Mouse (Mus musculus): ENCODE measurements around the gene Prom2. TPM values are rescaled to one million over a fixed set of nuclear protein-coding genes. Genes with fewer than 3 reads are reported as not detected.

Gene Prom2
- under 1 TPM; 0.34 to 0.81 TPM for total RNA-seq (2021)
- long read RNA-seq, experiment 1, partial matches to known transcripts, result 1 of 1 reads
- long read RNA-seq, experiment 1, other reads (novel, unspliced or antisense), result 0 of 1 reads
- long read RNA-seq, experiment 2, result 0 reads

DNA sequence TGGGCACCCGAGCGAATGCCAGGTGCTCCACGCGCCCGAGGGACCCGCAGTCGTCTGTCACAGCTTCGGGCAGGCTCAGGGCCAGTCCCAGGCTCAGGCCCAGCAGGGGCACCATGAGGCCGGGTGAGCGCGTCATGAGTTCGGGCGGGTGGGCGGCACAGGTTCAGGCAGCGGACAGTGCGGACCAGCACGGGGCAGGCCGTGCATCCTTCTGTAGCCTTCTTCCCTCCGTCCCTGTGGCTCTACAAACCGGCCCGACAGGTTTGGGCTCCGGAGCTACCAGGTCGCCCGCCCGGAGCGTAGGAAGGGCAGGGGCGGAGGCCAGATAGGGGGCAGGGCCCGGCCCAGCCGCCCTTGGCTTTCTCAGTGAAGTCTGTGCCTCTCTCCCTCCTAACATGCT, at the start of gene Prom2:
Gene Prom2, minus strand, starts transcription at position 283 of the 400 bp plus-strand sequence.
- no peak for DNase-seq (ENCODE audit: low spot score in 2 of 2)

DNA sequence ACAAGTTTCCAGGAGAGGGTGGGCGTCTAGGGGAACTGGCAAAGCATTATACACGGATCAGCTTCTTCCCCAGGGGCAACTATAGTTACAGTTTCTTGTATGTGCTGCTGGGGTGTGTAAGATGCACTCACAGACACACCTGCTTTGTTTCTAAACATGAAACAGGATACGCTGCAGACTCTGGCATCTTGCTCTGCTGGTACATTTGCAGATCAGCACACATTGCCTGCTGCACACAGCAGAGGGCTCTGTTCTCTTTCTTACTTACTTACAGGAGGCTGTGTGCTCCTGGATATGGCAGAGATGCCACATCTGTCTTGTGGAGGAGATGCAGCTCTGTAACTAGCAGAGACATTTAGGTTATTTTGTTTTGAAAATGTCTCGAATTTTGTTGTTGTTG, 49.6 kb upstream of the Prom2 start:
- DNase-seq (ENCODE audit: low spot score in 2 of 2), result no peak

DNA sequence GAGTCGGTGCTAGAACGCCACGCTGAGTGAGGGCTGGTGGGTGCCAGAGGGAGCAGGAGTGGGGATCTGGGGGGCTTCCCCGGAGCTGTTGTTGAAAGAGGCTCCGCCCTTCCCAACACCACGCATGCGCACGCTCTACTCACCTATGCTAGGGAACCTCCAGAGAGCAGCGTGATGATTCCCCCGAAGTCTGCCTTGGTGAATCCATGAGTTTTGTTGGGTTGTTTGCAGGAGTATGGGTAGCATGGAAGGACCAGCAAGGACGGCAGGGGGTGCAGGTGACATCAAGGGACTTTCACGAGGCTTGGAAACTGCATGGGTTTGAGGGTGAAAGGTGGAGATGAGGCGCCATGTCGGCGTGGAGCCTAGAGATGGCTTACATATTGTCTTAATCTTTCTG, 48.9 kb upstream of the Prom2 start:
- DNase-seq (ENCODE audit: low spot score in 2 of 2), result no peak

DNA sequence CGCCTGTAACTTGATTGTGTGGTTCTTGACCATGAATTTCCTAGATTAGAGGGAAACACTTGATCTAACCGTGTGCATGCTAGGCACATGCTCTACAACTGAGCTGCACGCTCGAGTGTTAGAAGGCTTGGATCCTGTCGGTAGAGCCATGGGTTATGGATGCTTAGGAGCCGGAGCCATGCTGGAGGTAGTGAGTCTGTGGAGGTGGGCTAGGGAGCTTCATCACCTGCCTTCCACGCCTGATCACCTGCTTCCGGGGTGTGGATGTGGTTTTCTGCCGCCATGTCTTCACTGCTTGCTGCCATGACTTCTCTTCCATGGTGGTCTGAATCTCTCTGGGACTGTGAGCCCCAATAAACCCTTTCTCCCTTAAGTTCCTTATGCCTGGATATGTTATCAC, 47.6 kb upstream of the Prom2 start:
- DNase-seq (ENCODE audit: low spot score in 2 of 2), result no peak

DNA sequence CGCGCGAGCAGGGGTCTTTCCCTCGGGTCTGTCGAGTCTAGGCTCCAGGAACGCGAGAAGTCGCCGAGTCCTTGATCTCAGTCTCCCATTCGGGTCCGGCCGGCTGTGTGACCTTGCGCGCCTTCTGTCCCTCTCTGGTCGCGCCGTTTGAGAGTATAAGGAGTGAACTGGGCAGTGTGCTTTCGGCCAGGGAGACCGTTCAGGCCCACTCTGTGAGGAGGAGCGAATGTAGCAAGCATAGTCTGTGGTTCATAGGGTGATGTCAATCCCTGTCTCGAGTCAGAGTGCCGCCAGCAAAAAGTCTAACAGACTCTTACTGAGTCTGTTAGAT, 46.2 kb upstream of the Prom2 start:
- no peak for DNase-seq (ENCODE audit: low spot score in 2 of 2)

DNA sequence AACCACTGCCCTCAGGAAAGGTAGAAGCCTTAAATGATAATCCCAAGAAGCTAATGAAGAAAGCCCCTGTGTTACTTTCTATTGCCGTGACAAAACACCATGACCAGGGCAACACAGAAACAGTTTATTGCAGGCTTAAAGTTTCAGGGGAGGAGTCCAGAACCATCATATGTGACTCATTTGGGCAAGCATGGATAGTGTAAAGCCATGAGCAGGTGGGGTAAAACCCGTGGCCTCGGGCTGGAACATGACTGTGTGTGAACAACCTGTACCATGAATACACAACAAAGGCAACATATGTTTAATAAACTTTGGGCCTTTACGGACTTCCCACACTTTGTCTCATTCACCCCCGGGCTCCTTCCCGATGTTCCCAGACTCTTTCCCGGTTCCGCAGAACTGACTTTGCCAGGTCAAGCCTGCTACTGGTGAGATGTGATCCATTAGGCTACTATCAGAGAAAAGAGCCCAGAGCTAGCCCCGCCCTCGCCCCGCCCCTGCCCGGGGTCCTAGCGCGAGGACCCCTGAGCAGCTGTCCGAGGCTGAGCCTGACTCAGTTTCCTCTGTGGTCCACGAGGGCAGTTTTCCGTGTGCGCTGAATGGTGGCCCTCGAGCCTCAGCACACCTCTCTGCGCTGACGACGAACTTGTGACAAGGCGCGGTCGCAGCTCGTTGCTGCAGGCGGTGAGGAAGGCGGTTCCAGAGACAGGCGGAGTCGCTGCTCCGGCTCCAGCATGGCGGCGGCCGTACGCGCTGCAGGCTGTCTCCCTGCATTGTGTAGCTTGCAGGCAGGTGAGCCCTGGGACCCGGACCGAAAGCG, 45.6 kb upstream of the Prom2 start, which contains the start of the genes Zfp661 and Mrps5:
Gene Zfp661, minus strand, starts transcription at position 401 of the 820 bp plus-strand sequence.
Gene Mrps5, plus strand, starts transcription at position 529 of the 820 bp plus-strand sequence.
- peak; percentile 68 to 75 for DNase-seq (ENCODE audit: low spot score in 2 of 2)

DNA sequence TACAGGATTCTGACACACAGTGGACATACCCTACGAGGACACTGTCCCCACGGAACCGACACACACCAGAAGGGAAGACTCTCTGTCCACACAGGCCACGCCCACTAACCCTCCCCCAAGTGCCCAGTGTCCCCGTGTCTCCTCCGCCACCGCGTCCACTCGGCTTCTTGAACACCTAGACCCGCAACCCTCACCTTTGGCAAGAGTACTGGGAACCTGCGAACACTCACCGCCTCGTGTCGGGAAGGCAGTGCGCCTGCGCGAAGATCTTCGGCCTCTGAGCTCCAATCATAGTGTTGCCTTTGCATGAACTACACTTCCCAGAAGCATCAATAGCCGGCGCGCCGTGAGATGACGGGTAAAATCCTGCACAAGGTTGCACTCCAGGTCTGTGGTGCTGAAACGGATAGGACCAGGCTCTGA, 43.2 kb upstream of the Prom2 start:
- peak; percentile 67 to 84 for DNase-seq (ENCODE audit: low spot score in 2 of 2)

DNA sequence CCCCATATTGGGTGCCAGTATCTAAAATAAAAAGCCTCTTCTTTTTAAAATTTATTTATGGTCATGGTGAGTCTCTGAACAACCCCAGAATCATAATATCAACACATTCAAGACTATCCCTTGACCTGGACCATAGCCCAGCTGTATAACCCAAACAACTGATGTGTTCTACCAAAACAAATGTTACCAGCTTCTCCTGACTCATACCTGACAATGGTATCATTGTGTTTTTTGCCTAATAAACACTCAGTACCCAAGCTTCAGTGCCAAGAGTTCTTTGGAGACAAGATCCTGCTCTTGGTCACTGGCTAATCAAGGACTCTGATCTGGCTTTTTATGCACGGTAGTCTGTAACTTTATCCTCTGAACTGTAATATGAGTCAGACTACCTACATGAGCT, 32.1 kb upstream of the Prom2 start:
- DNase-seq (ENCODE audit: low spot score in 2 of 2), result no peak

DNA sequence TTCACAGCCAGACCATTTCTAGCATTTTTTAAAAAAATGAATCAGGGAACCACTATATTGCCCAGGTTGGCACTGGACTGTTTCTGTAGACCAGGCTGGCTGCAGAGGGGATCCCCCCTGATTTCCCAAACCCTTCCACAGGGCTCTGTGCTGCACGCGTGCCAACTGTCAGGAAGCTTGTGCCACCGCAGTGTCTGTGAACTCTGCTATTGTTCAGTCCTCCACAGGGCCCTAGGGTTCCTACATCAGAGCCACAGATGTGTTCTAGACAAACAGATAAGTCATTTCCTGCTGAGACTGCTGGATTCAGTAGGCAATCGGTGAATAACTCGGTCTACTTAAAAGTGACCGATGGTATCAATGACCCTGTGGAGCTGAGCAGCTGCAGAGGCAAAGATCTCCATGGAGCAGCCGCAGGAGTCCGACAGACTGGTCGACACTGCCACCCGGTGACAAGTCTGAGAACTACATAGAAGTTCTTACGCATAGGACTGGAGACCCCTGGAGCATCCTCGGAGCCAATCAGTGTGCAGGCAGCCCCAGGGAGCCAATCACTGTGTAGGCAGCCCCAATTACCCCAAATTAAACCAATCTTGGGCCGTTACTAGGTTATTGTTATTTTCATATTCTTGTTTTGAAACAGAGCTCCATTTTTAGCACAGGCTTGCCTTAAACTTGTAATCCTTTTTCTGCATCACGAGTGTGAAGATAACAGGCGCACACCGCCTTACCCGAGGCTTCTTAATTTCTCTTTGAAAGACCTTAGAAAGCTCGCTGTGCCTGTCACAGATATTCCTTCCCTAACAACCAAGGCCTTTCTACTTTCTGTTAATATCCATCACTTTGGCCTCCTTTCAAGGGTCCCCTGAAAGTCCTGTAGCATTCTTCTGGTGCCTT, 18.1 kb upstream of the Prom2 start:
- peak; percentile 55 to 67 for DNase-seq (ENCODE audit: low spot score in 2 of 2)

DNA sequence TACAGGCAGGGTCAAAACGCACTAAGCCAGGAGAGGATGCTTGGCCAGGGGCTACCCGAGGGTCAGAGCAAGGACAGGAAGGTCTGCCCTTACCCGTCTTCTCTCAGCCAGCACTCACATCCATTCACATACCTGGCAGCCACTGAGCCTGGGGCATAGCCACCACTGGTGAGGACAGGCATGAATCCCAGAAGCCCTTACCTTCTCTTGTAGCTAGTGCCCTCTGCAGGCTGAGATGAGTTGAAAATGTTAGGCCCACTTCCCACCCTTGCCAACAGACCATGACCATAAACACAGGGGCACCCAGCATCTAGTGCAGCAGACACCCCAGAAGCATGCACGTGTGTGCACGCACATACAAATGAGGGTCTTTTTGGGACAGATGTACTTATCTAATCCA, 9.8 kb upstream of the Prom2 start:
- DNase-seq (ENCODE audit: low spot score in 2 of 2), result no peak

DNA sequence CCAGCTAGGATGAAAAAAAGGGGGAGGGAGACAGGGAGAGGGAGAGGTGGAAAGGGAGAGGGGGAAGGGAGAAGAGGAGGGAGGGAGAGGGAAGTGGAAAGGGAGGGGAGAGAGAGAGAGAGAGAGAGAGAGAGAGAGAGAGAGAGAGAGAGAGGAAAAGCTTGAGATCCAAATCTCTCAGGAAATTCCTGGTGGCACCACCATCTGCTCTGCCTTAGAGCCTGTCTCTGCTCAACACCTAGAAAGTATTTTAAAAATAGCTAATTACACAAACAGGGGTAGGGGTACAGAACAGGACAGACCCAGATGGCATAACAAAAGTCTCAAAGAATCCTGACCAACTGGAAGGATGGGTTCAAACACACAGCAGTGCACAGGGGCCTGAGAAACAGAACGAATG, 9.2 kb upstream of the Prom2 start:
- no peak for DNase-seq (ENCODE audit: low spot score in 2 of 2)

DNA sequence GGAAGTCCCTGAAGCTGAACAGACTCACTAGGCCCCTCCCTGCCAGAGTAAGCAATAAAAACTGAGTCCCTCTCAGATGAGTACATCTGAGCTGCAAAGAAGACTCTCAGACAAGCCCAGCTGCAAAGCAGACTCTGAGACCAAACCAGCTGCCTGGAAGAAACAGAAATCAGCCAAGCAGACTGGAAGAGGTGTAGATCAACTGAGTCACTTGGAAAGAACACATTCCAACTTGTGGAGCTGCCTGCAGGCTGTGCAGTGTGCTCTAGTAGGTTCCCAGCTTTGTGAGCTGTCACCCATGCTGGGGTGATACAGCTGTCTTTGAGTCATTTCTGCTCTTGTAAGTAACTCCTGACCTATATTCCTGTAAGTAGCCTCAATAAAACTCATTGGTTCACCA, 8.4 kb upstream of the Prom2 start:
- no peak for DNase-seq (ENCODE audit: low spot score in 2 of 2)

DNA sequence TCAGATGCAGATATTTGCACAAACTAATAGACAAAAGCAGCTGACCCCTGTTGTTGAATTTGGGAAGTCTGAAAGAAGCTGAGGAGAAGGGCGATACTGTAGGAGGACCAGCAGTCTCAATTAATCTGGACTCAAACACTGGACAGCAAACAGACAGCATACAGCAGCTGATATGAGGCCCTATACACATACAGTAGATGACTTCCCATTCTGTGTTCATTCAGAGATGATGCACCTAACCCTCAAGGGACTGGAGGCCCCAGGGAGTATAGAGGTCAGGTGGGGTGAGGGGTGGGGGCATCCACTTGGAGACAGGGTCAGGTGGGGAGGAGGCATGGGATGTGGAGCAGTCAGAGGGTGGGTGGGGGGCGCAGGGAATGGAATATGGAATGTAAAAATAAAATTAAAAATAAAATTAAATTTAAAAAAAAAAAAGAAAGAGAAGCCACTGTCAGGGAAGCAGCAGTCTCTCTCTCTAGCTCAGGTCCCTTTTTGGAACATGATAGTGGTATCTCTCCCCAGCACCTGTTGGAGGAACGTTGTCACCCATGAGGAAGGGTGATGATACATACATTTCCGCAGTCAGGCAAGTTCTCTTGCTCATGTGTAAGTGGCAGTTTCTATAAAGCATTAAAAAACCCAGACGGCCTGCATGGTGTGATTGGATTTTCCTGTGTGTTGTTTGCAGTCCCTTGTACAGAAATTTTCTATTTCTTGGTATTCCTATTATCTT, 7.2 kb upstream of the Prom2 start:
- DNase-seq (ENCODE audit: low spot score in 2 of 2), result no peak

DNA sequence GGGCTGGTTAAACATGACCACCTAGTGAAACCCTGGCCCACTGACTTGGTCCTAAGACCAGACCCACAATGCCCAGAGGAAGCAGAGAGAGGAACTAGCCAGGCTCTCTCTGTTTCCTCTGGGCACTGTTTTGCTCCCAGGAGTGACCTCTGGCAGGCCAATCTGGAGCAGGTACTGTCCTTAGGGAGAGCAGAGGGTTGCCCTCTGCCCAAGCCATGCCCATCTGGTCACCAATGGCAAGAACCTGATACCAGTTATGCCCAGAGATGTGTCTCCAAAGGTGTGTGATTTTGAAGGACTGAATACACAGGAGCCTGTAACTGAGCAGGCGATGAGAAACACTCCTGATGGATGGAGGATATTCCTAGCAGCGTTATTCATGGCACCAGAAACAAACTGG, 430 bp upstream of the Prom2 start:
- DNase-seq (ENCODE audit: low spot score in 2 of 2), result no peak

DNA sequence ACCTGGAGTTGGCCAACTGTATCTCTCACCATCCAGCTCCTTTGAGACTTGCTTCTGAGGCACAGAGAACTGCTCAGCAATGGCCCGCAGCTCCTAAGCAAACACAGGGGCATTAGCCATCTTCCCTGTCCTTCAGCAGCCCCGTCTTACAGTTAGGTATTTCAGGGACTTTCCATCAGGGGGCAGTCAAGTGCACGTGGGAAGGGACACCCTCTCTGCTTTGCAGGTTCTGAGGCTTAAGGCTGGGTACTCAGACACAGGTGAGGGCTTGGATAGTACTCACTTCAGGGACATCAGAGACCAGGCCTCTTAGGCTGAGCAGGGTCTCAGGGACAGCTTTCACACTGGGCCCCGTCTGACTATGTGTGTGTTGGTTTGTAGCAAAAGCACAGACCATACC, 1.8 kb downstream of the Prom2 start:
- DNase-seq (ENCODE audit: low spot score in 2 of 2), result no peak

DNA sequence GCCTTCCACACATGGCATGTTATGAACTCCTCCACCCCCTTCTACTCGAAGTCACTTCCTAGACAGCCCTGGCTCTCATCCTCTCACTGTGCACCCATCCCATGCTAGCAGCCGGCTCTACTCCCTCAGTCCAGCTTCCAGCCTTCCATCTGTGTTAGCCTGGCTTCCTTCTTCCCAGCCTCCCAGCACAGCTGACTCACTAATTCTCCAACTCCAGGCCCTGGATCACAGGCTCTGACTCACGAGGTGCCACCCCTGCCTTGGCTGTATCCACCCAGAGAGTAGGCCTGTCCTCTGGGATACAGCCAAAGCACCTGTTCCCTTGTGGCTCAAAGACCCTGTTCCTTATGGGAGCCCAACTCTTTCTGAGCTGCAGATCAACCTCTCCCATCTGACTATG, 3.7 kb downstream of the Prom2 start:
- no peak for DNase-seq (ENCODE audit: low spot score in 2 of 2)

DNA sequence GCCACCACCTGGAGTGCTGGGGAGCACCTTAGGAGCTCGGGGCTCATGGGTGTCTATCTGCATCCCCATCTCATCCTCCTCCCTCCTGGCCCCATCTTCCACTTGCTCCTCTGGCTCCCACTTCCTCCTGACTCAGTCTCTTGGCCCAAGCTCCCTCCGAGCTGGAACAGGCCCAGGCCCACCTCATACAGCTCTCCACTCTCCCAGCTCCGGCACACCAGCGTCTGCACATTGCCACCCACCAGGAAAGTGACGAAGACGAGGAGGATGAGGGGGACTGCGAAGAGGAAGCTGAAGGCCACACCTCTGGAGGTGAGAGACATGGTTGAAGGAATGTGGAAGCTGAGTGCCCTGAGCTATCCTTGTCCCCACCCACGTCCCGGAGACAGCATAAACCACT, 5.9 kb downstream of the Prom2 start:
- no peak for DNase-seq (ENCODE audit: low spot score in 2 of 2)

DNA sequence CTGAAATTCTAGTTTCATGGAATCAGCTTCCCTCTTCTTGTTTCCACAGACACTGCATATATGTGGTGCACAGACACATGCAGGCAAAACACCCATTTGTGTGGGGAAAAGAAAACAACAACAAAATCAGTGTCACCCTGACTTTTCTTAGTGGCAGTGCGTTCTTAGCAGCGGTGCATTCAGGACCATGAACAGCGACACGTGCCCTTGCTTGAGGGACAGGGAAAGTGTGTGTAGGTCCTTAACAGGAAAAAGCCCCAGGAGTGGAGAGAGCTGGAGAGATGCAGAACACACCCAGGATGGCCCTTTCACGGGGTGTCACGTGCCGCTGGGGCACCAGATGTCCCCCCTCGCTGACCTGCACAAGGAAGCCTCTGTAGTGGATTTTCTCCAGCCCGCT, 8.9 kb downstream of the Prom2 start:
- DNase-seq (ENCODE audit: low spot score in 2 of 2), result no peak

DNA sequence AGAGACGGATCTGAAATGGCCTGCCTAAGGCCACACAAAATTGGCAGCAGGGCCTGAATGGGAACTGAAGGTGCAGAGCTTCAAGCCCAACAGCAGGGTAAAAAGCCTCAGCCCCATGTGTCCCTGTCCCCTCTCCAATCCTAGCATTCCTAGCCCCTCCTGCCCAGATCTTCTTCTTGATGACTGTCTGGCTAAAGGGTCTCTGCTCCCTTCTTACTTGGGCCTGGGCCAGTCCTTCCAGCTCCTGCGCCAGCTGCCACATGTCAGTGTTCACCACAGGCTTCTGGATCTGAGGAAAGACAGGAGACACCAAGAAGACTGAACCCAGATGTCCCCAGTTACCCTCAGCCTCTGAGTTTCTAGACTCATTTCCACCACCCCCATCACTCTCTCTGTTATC, 9.7 kb downstream of the Prom2 start:
- DNase-seq (ENCODE audit: low spot score in 2 of 2), result no peak

DNA sequence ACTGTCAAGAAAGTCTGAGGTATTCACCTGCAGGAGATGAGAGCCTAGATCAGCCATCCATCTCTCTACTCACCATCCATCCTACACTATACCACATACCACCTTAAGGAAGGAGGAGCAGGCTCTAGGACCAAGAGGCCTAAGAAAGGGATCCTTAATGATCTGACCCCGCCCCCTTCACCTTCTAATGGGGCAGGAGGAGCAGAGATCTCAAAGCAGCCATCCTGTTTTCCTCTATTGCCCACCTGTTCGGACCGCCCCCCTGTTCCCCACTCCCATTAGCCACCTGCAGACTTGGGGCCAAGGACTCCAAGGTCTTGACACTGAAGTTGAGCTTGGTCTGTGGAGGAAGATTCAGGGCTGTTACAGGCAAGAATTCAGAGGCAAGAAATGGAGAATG, 10.8 kb downstream of the Prom2 start:
- DNase-seq (ENCODE audit: low spot score in 2 of 2), result no peak

DNA sequence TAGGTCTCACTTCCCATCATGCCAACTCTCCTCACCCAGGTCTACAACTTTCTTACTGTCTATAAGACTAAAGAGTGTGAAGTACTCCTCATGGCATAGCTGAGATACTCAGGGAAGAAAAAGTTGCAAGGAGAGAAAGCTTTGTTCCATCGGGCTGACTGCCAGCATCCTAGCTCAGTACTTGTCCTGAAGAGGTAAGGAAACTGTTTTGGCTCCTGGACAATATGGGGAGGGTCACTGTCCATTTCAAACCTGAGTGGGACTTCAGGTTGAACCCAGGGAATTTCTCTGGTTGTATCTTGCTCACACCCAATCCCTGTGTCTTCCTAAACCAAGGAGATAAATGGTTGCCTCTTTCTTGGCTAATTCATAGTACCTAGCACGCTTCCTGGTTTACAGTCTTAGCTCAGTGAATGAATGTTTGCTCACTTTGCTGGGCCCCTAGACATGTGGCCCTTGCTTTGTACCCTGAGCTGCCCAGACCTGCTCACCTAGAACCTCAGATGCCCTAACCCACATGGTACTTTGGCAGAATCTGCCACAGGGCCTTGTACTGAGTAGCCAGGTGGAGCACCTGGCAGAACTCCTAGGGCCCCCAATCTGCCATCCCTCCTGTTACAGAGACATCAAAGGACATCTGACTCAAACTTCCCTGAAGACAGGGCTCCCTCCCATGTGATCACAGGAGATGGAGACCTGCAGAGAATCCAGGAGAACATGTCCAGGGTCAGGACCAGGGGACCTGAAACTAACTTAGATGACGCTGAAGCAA, 16.1 kb downstream of the Prom2 start:
- DNase-seq (ENCODE audit: low spot score in 2 of 2), result no peak
